ENCODE assay signal across 22 mouse cellular contexts in genomic region chr19:45788337-45788736, GRCm38 (mm10). TPM values are rescaled to one million over a fixed set of nuclear protein-coding genes. Genes with fewer than 3 reads are reported as not detected.
DNase-seq lines count a peak whose midpoint lies in the region; ATAC-seq and TF ChIP-seq lines count a peak whose summit lies in the region.
"Had no signal": no experiment of that assay in that cellular context is flagged by ENCODE, and none has a peak within 500 bp of the region (broad histone marks: within the 10 kb centered on the region; RNA-seq: fewer than 3 reads in every experiment).

No protein-coding gene starts in this region.

- H3K9me3 ChIP-seq in limb, embryonic 14.5 days (ENCODE audit: control insufficient read depth, low read length), result no peaks in the 10 kb centered on the region
- no peaks in the 10 kb centered on the region for H3K9me3 ChIP-seq in limb, embryonic 10.5 days (replicated peaks)
- H3K9me3 ChIP-seq: embryonic facial prominence, embryonic 13.5 days; forebrain, embryonic 13.5 days; heart, embryonic 13.5 days; hindbrain, embryonic 13.5 days had no signal

- no peak overlapping the region for H3K27ac ChIP-seq in limb, embryonic 14.5 days (replicated peaks; ENCODE audit: low read depth, low read length)
- H3K27ac ChIP-seq in limb, embryonic 10.5 days, result no peak overlapping the region
- no peak overlapping the region for H3K27ac ChIP-seq in testis, adult 2 months (ENCODE audit: control insufficient read depth, insufficient read depth, low read depth, low read length)
- peak overlapping the region; percentile 42; the same call in 1 of the 2 replicates for H3K27ac ChIP-seq in embryonic fibroblast, embryonic 13.5 days (ENCODE audit: insufficient read depth, low read length)
- H3K27ac ChIP-seq: embryonic facial prominence, embryonic 13.5 days; forebrain, embryonic 13.5 days; heart, adult 2 months; heart, embryonic 13.5 days; hindbrain, embryonic 13.5 days; hindbrain, postnatal 0 days had no signal

- no peak for TF ChIP-seq POLR2A in limb, embryonic 14.5 days (IDR thresholded peaks at IDR 0.05; ENCODE audit: borderline replicate concordance, extremely low read depth, insufficient read depth, insufficient read length)
- TF ChIP-seq POLR2A in testis, adult 2 months (IDR thresholded peaks at IDR 0.05; ENCODE audit: control insufficient read depth, low read depth, low read length), result no peak
- TF ChIP-seq POLR2A in embryonic fibroblast, embryonic 13.5 days (IDR thresholded peaks at IDR 0.05; ENCODE audit: low read depth, low read length), result no peak

- DNase-seq in limb, embryonic 14.5 days (ENCODE audit: low spot score), result peak; percentile 40
- no peak for DNase-seq in limb, embryonic 10.5 days (ENCODE audit: low spot score)
- DNase-seq in testis, postnatal 10 days (ENCODE audit: low spot score), result no peak
- DNase-seq in cerebellum, postnatal 4 days (ENCODE audit: low spot score in 2 of 2), result no peak
- DNase-seq: adrenal gland, postnatal 25 days; cerebellum, adult 18-20 months; cerebellum, adult 9-11 months; embryo, embryonic 11 days; forebrain, postnatal 0 days; gastrocnemius, postnatal 14 days; heart, adult 2 months; heart, postnatal 10 days had no signal

- TF ChIP-seq CTCF in testis, adult 2 months (IDR thresholded peaks at IDR 0.05; ENCODE audit: control insufficient read depth, insufficient read depth, insufficient replicate concordance, low read depth, low read length), result no peak
- no peak for TF ChIP-seq CTCF in embryonic fibroblast, embryonic 13.5 days (IDR thresholded peaks at IDR 0.05; ENCODE audit: borderline replicate concordance, insufficient read depth, low read length)

- H3K4me2 ChIP-seq in limb, embryonic 14.5 days (replicated peaks; ENCODE audit: low read depth, low read length, severe bottlenecking), result no peak overlapping the region
- H3K4me2 ChIP-seq: embryonic facial prominence, embryonic 13.5 days; forebrain, embryonic 13.5 days; heart, embryonic 13.5 days; hindbrain, embryonic 13.5 days had no signal

- H3K4me1 ChIP-seq in limb, embryonic 14.5 days (ENCODE audit: control insufficient read depth, insufficient read depth, low read length), result 0 out of 2 replicates have a peak, but pooled peaks cover 3% of the 10 kb centered on the region
- 0 out of 2 replicates have a peak, but pooled peaks cover 5% of the 10 kb centered on the region for H3K4me1 ChIP-seq in limb, embryonic 10.5 days
- peaks cover 3% of the 10 kb centered on the region for H3K4me1 ChIP-seq in testis, adult 2 months (ENCODE audit: control insufficient read depth, insufficient read depth, low read length)
- H3K4me1 ChIP-seq in embryonic fibroblast, embryonic 13.5 days (ENCODE audit: control insufficient read depth, insufficient read depth, low read length), result no peaks in the 10 kb centered on the region

- H3K27me3 ChIP-seq in limb, embryonic 14.5 days (ENCODE audit: control insufficient read depth, insufficient read depth, low read length), result no peaks in the 10 kb centered on the region
- no peaks in the 10 kb centered on the region for H3K27me3 ChIP-seq in limb, embryonic 10.5 days (ENCODE audit: low read depth, poor library complexity, severe bottlenecking)
- H3K27me3 ChIP-seq in testis, adult 2 months (ENCODE audit: control insufficient read depth, insufficient read depth, low read length), result no peaks in the 10 kb centered on the region
- H3K27me3 ChIP-seq: embryonic facial prominence, embryonic 13.5 days; forebrain, embryonic 13.5 days; hindbrain, embryonic 13.5 days; Patski had no signal

- no peaks in the 10 kb centered on the region for H3K36me3 ChIP-seq in limb, embryonic 14.5 days (ENCODE audit: control insufficient read depth, insufficient read depth, low read length)
- H3K36me3 ChIP-seq in limb, embryonic 10.5 days, result no peaks in the 10 kb centered on the region
- no peaks in the 10 kb centered on the region for H3K36me3 ChIP-seq in testis, adult 2 months (ENCODE audit: control insufficient read depth, insufficient read depth, low read length)
- H3K36me3 ChIP-seq: embryonic facial prominence, embryonic 13.5 days; heart, embryonic 13.5 days; hindbrain, embryonic 13.5 days had no signal

- WGBS in limb, embryonic 14.5 days, result 47% methylated on average over 4 of the region's 4 CpGs
- 90% methylated on average over 4 of the region's 4 CpGs for WGBS in limb, embryonic 10.5 days

- no peak overlapping the region for H3K4me3 ChIP-seq in limb, embryonic 14.5 days (replicated peaks; ENCODE audit: low read length)
- H3K4me3 ChIP-seq in limb, embryonic 10.5 days, result no peak overlapping the region
- peak overlapping the region; percentile 57 for H3K4me3 ChIP-seq in testis, adult 2 months (ENCODE audit: control insufficient read depth, low read depth, low read length)
- H3K4me3 ChIP-seq in embryonic fibroblast, embryonic 13.5 days (ENCODE audit: insufficient read depth, low read length), result no peak overlapping the region
- H3K4me3 ChIP-seq: embryonic facial prominence, embryonic 13.5 days; forebrain, embryonic 13.5 days; heart, adult 2 months; heart, embryonic 13.5 days; hindbrain, embryonic 13.5 days had no signal

- H3K9ac ChIP-seq in limb, embryonic 14.5 days (ENCODE audit: low read depth, low read length, severe bottlenecking), result no peak overlapping the region
- H3K9ac ChIP-seq: embryonic facial prominence, embryonic 13.5 days; forebrain, embryonic 13.5 days; forebrain, postnatal 0 days; heart, embryonic 13.5 days; hindbrain, embryonic 13.5 days had no signal

- ATAC-seq in limb, embryonic 14.5 days (ENCODE audit: low FRiP score, low read depth), result no peak
- ATAC-seq: activated CD4-positive, CD25-positive, alpha-beta regulatory T cell, adult 4 months; forebrain, embryonic 13.5 days; forebrain, postnatal 0 days; hindbrain, postnatal 0 days; Patski had no signal

RNA-seq across cellular contexts. Expression of gene Mgea5, which starts 4.7 kb away (rescaled TPM):
- polyA plus RNA-seq in limb, embryonic 14.5 days (2012; rRNA removed), result 79.8 and 85.3 TPM in 2 replicates
- polyA plus RNA-seq in limb, embryonic 14.5 days (2014; fragmentation: Nextera tagmentation; extraction: Ambion mirVana), result 59.0 and 66.9 TPM in 2 replicates
- 54.2 and 68.9 TPM in 2 replicates for polyA plus RNA-seq in limb, embryonic 10.5 days (2016; fragmentation: Nextera tagmentation; extraction: Ambion mirVana)
- polyA plus RNA-seq in testis, adult 2 months (2012; rRNA removed), result 52.2 and 56.7 TPM in 2 replicates
- polyA plus RNA-seq in embryonic fibroblast, embryonic 13.5 days (2011; ENCODE audit: insufficient read length, low read depth, missing spikeins), result 87.3 and 87.4 TPM in 2 replicates

RNA-seq across cellular contexts. Expression of gene Kcnip2, which starts 27.5 kb away (rescaled TPM):
- polyA plus RNA-seq in limb, embryonic 14.5 days (2012; rRNA removed), result 1.3 and 1.5 TPM in 2 replicates
- 0.55 and 0.92 TPM in 2 replicates for polyA plus RNA-seq in limb, embryonic 14.5 days (2014; fragmentation: Nextera tagmentation; extraction: Ambion mirVana)
- polyA plus RNA-seq in limb, embryonic 10.5 days (2016; fragmentation: Nextera tagmentation; extraction: Ambion mirVana), result 0.14 and 0.18 TPM in 2 replicates
- polyA plus RNA-seq in testis, adult 2 months (2012; rRNA removed), result 50.1 and 64.9 TPM in 2 replicates
- polyA plus RNA-seq in embryonic fibroblast, embryonic 13.5 days (2011; ENCODE audit: insufficient read length, low read depth, missing spikeins), result not detected in 2 replicates

RNA-seq across cellular contexts. Expression of gene Npm3, which starts 38.9 kb away (rescaled TPM):
- 130 and 162 TPM in 2 replicates for polyA plus RNA-seq in limb, embryonic 14.5 days (2012; rRNA removed)
- 20.2 and 21.7 TPM in 2 replicates for polyA plus RNA-seq in limb, embryonic 14.5 days (2014; fragmentation: Nextera tagmentation; extraction: Ambion mirVana)
- polyA plus RNA-seq in limb, embryonic 10.5 days (2016; fragmentation: Nextera tagmentation; extraction: Ambion mirVana), result 13.3 and 14.9 TPM in 2 replicates
- polyA plus RNA-seq in testis, adult 2 months (2012; rRNA removed), result 212 and 245 TPM in 2 replicates
- polyA plus RNA-seq in embryonic fibroblast, embryonic 13.5 days (2011; ENCODE audit: insufficient read length, low read depth, missing spikeins), result 95.8 and 99.4 TPM in 2 replicates

RNA-seq across cellular contexts. Expression of gene Fgf8, which starts 45.6 kb away (rescaled TPM):
- polyA plus RNA-seq in limb, embryonic 14.5 days (2012; rRNA removed), result 1.1 and 1.5 TPM in 2 replicates
- 0.29 and 0.46 TPM in 2 replicates for polyA plus RNA-seq in limb, embryonic 14.5 days (2014; fragmentation: Nextera tagmentation; extraction: Ambion mirVana)
- 78.5 and 105 TPM in 2 replicates for polyA plus RNA-seq in limb, embryonic 10.5 days (2016; fragmentation: Nextera tagmentation; extraction: Ambion mirVana)
- 1.4 and 1.5 TPM in 2 replicates for polyA plus RNA-seq in testis, adult 2 months (2012; rRNA removed)
- polyA plus RNA-seq in embryonic fibroblast, embryonic 13.5 days (2011; ENCODE audit: insufficient read length, low read depth, missing spikeins), result not detected in 2 replicates
- polyA plus RNA-seq: activated CD4-positive, CD25-positive, alpha-beta regulatory T cell, adult 4 months; heart, adult 2 months; intestine, embryonic 14.5 days had no signal

Comparison
In these comparisons a context has a peak if more than half of its experiments do, and no peak if none do; other contexts are left out.
1. RNA of gene Kcnip2, which starts 27.5 kb away (polyA plus RNA-seq): 50.1 to 64.9 TPM in testis, adult 2 months; 0.55 to 1.5 TPM in limb, embryonic 14.5 days, 0.14 to 0.18 TPM in limb, embryonic 10.5 days and not detected in embryonic fibroblast, embryonic 13.5 days; every median in the first group is over 10 times any median in the second.